Mouse (Mus musculus) megakaryocyte, embryonic 14.5 days (primary cell): ENCODE measurements around the gene Pus1. TPM values are rescaled to one million over a fixed set of nuclear protein-coding genes. Genes with fewer than 3 reads are reported as not detected.
A peak's percentile ranks its signal among the peaks of the same experiment; 100 is the strongest.
"Not testable (repeated sequence)": the region's sequence is repeated elsewhere in the genome, so short reads cannot be mapped to it uniquely, and the experiment has no call there.

Experiments
- H3K27me3 ChIP-seq: replicated peaks from 2 replicates; pipeline ENCODE3; 2012; ENCODE audit warnings: inconsistent platforms
- H3K36me3 ChIP-seq: replicated peaks from 2 replicates; pipeline ENCODE3; 2012; ENCODE audit warnings: low read length, inconsistent platforms, mixed read lengths
- H3K4me1 ChIP-seq: 2 replicates; pipeline ENCODE4 v1.6.1; 2012; ENCODE audit warnings: inconsistent platforms
- H3K4me3 ChIP-seq: replicated peaks from 2 replicates; pipeline ENCODE3; 2012; ENCODE audit warnings: moderate library complexity, mild to moderate bottlenecking, inconsistent platforms
- H3K9me3 ChIP-seq: 2 replicates; pipeline ENCODE4 v1.6.1; 2012; ENCODE audit warnings: inconsistent platforms
- FLI1 ChIP-seq: IDR thresholded peaks from 2 replicates; pipeline ENCODE4 v1.6.1; 2012; ENCODE audit warnings: low read length, inconsistent platforms, mixed read lengths
- GATA1 ChIP-seq: IDR thresholded peaks from 3 replicates; pipeline ENCODE4 v1.6.1; 2012; ENCODE audit warnings: mixed read lengths, low read length, inconsistent platforms, borderline replicate concordance
- polyA plus RNA-seq: library from polyadenylated mRNA; stranded (reverse); fragments of >175 nt; gene quantifications from 2 replicates; pipeline ENCODE4 v1.2.3, GENCODE M21; 2012; ENCODE audit warnings: low replicate concordance; ENCODE audit not compliant: insufficient read depth

The Pus1 gene
- polyA plus RNA-seq, 1 experiment = 56.8 TPM

- peak overlapping the region; percentile 95 for H3K4me3 ChIP-seq
- no peaks in the 10 kb centered on the region for H3K27me3 ChIP-seq
- H3K36me3 ChIP-seq = peaks cover 45% of the 10 kb centered on the region
- no peaks in the 10 kb centered on the region for H3K9me3 ChIP-seq
- peaks cover 55% of the 10 kb centered on the region for H3K4me1 ChIP-seq
- no peak for TF ChIP-seq FLI1
- no peak for TF ChIP-seq GATA1
These were observed 1.2 kb upstream of the Pus1 start for GRCm38 (mm10) chr5:110781529-110782238.

GRCm38 (mm10) chr5:110780761-110781528, 486 bp upstream of the Pus1 start:
- TF ChIP-seq GATA1 (no peak), FLI1 (no peak)
- Histone ChIP-seq H3K27me3 (no peaks in the 10 kb centered on the region), H3K36me3 (peaks cover 45% of the 10 kb centered on the region), H3K4me3 (peak overlapping the region; percentile 95), H3K4me1 (peaks cover 55% of the 10 kb centered on the region), H3K9me3 (no peaks in the 10 kb centered on the region)

GRCm38 (mm10) chr5:110779276-110779997, 1.0 kb downstream of the Pus1 start:
- H3K4me1 ChIP-seq = peaks cover 61% of the 10 kb centered on the region

GRCm38 (mm10) chr5:110778263-110778662, 2.2 kb downstream of the Pus1 start:
- TF ChIP-seq FLI1 = no peak
- no peak for TF ChIP-seq GATA1
- Histone ChIP-seq H3K4me3 (no peak overlapping the region), H3K4me1 (peaks cover 69% of the 10 kb centered on the region), H3K36me3 (peaks cover 54% of the 10 kb centered on the region), H3K27me3 (no peaks in the 10 kb centered on the region), H3K9me3 (no peaks in the 10 kb centered on the region)

More at GRCm38 (mm10) chr5:110779276-110779997, 1.0 kb downstream of the Pus1 start:
- H3K27me3 ChIP-seq = no peaks in the 10 kb centered on the region
- H3K4me3 ChIP-seq = peak overlapping the region; percentile 95
- TF ChIP-seq FLI1 (no peak), GATA1 (no peak)
- peaks cover 49% of the 10 kb centered on the region for H3K36me3 ChIP-seq
- no peaks in the 10 kb centered on the region for H3K9me3 ChIP-seq

GRCm38 (mm10) chr5:110776141-110776540, 4.3 kb downstream of the Pus1 start:
- Histone ChIP-seq H3K9me3 (no peaks in the 10 kb centered on the region), H3K27me3 (no peaks in the 10 kb centered on the region), H3K4me3 (no peak overlapping the region), H3K4me1 (peaks cover 60% of the 10 kb centered on the region), H3K36me3 (peaks cover 65% of the 10 kb centered on the region)
- TF ChIP-seq FLI1 (no peak), GATA1 (no peak)

- Histone ChIP-seq H3K36me3 (peaks cover 65% of the 10 kb centered on the region), H3K9me3 (no peaks in the 10 kb centered on the region), H3K4me1 (peaks cover 48% of the 10 kb centered on the region), H3K27me3 (no peaks in the 10 kb centered on the region), H3K4me3 (no peak overlapping the region)
- TF ChIP-seq GATA1 (no peak), FLI1 (no peak)
These were observed 5.9 kb downstream of the Pus1 start for GRCm38 (mm10) chr5:110774511-110774910.

GRCm38 (mm10) chr5:110772945-110773344, 7.5 kb downstream of the Pus1 start:
- not testable (repeated sequence) for H3K4me3 ChIP-seq
- Histone ChIP-seq H3K36me3 (peaks cover 57% of the 10 kb centered on the region), H3K4me1 (peaks cover 47% of the 10 kb centered on the region)

GRCm38 (mm10) chr5:110770448-110771158, 9.9 kb downstream of the Pus1 start, which contains the start of gene Ep400:
Ep400 (minus strand) TSS chr5:110770717.
- Histone ChIP-seq H3K9me3 (no peaks in the 10 kb centered on the region), H3K27me3 (no peaks in the 10 kb centered on the region), H3K4me3 (peak within 1 kb of the TSS; percentile 99), H3K36me3 (peaks cover 44% of the 10 kb centered on the region), H3K4me1 (peaks cover 54% of the 10 kb centered on the region)
- no peak for TF ChIP-seq GATA1
- TF ChIP-seq FLI1 = peak; percentile 59; the same call in 1 of the 2 replicates

More at GRCm38 (mm10) chr5:110772945-110773344, 7.5 kb downstream of the Pus1 start:
- not testable (repeated sequence) for H3K9me3 ChIP-seq, H3K27me3 ChIP-seq

GRCm38 (mm10) chr5:110770031-110770445, 10.4 kb downstream of the Pus1 start:
- no peaks in the 10 kb centered on the region for H3K9me3 ChIP-seq
- TF ChIP-seq FLI1 = no peak
- TF ChIP-seq GATA1 = no peak
- peaks cover 44% of the 10 kb centered on the region for H3K36me3 ChIP-seq
- H3K27me3 ChIP-seq = no peaks in the 10 kb centered on the region
- H3K4me1 ChIP-seq = peaks cover 56% of the 10 kb centered on the region
- peak overlapping the region; percentile 99 for H3K4me3 ChIP-seq
